Mouse (Mus musculus) embryonic fibroblast, embryonic 13.5 days (primary cell): ENCODE results near the gene Stac3.

Experiments
- CTCF ChIP-seq: IDR thresholded peaks from 2 replicates; pipeline ENCODE4 v1.5.1; 2011; ENCODE audit warnings: mild to moderate bottlenecking, control low read depth, low read length, moderate library complexity, borderline replicate concordance; ENCODE audit not compliant: insufficient read depth
- POLR2A ChIP-seq: IDR thresholded peaks from 2 replicates; pipeline ENCODE4 v1.6.1; 2011; ENCODE audit warnings: low read depth, mild to moderate bottlenecking, control low read depth, low read length, moderate library complexity

DNA sequence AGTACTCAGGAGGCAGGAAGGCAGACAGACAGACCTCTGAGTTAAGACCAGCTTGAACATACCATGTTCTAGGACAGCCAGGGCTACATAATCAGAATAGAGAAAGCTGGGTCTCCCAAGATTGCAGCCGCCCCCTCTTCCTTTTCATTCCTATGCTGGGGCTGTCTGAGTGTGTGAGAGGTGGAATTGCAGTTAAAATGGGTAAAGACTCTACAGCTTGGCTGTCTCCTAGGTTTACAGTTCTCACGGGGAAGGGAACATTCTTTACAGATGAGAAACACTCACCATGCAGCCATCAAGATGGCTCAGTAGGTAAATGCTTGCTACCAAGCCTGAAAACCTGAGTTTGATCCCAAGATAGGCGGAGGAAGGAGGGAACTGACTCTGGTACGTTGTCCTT is 1.4 kb upstream of the Stac3 start:
- no peak for TF ChIP-seq CTCF
- no peak for TF ChIP-seq POLR2A
